Mouse (Mus musculus) stomach, embryonic 14.5 days (tissue): Measurements from ENCODE around the gene H2-K1. TPM values are rescaled to one million over a fixed set of nuclear protein-coding genes. Genes with fewer than 3 reads are reported as not detected.
A peak's percentile ranks its signal among the peaks of the same experiment; 100 is the strongest.

Experiments
- ATAC-seq: fragments of 200-750 bp; cut with Nextera tagmentation; 2 replicates; pipeline ENCODE4 v1.8.0; 2017; ENCODE audit warnings: low read depth, moderate TSS enrichment; ENCODE audit not compliant: insufficient number of reproducible peaks, insufficient read depth, low FRiP score
- H3K27ac ChIP-seq: fragments of 300-500 bp; sonication (generic); 2 replicates; pipeline ENCODE4 v1.5.1; 2014; ENCODE audit warnings: mild to moderate bottlenecking, low read length, moderate library complexity, mixed read lengths
- H3K27me3 ChIP-seq: fragments of 300-500 bp; sonication (generic); 2 replicates; pipeline ENCODE4 v1.6.1; 2014; ENCODE audit warnings: low read length, control low read depth, mixed read lengths; ENCODE audit not compliant: control insufficient read depth, insufficient read depth
- H3K36me3 ChIP-seq: fragments of 300-500 bp; sonication (generic); 2 replicates; pipeline ENCODE4 v1.6.1; 2014; ENCODE audit warnings: mild to moderate bottlenecking, control low read depth, low read length, moderate library complexity, mixed read lengths; ENCODE audit not compliant: control insufficient read depth, insufficient read depth
- H3K4me1 ChIP-seq: fragments of 300-500 bp; sonication (generic); 2 replicates; pipeline ENCODE4 v1.6.1; 2014; ENCODE audit warnings: low read length, control low read depth, mixed read lengths; ENCODE audit not compliant: control insufficient read depth, insufficient read depth
- H3K4me2 ChIP-seq: fragments of 300-500 bp; sonication (generic); replicated peaks from 2 replicates; pipeline ENCODE4 v1.6.1; 2014; ENCODE audit warnings: low read depth, low read length, control low read depth
- H3K4me3 ChIP-seq: fragments of 300-500 bp; sonication (generic); 2 replicates; pipeline ENCODE4 v1.5.1; 2014; ENCODE audit warnings: low read depth, low read length, control low read depth
- H3K9ac ChIP-seq: fragments of 300-500 bp; sonication (generic); replicated peaks from 2 replicates; pipeline ENCODE4 v1.6.1; 2014; ENCODE audit warnings: low read depth, mild to moderate bottlenecking, control low read depth, low read length, moderate library complexity, mixed read lengths
- H3K9me3 ChIP-seq: fragments of 300-500 bp; sonication (generic); 2 replicates; pipeline ENCODE4 v1.6.1; 2016; ENCODE audit warnings: low read depth, low read length, control low read depth; ENCODE audit not compliant: control insufficient read depth
- WGBS: fragments of 180-500 bp; shearing (Covaris S2); extraction: QIAGEN DNeasy Blood & Tissue Kit; methylation state at CpG from one replicate; pipeline ENCODE4 v1.1.7; 2014; 5-methylcytosine and 5-hydroxymethylcytosine counted together
- polyA plus RNA-seq: library from polyadenylated mRNA; unstranded; fragments of >200 nt; fragmentation: Nextera tagmentation; extraction: Ambion mirVana; gene quantifications from 2 replicates; pipeline ENCODE4 v1.2.1, GENCODE M21; 2014

The H2-K1 gene
- polyA plus RNA-seq, 1 experiment from 2014 or later = 38.8 TPM

- 2% methylated on average over 48 of the region's 58 CpGs for WGBS
- H3K4me3 ChIP-seq = peak within 1 kb of the TSS; percentile 90
Observed at GRCm38 (mm10) chr17:34024317-34024821, 24.2 kb upstream of the H2-K1 start, which contains the start of gene Ring1. Ring1 (minus strand) TSS chr17:34024680.

GRCm38 (mm10) chr17:34023678-34024077, 23.5 kb upstream of the H2-K1 start:
- Histone ChIP-seq H3K9ac (0 out of 2 replicates have a peak overlapping the region, but pooled peaks have one; percentile 87), H3K27ac (0 out of 2 replicates have a peak overlapping the region, but pooled peaks have one; percentile 90), H3K9me3 (no peaks in the 10 kb centered on the region), H3K27me3 (no peaks in the 10 kb centered on the region), H3K36me3 (peaks cover 9% of the 10 kb centered on the region), H3K4me3 (peak overlapping the region; percentile 90), H3K4me1 (peaks cover 27% of the 10 kb centered on the region), H3K4me2 (peak overlapping the region; percentile 94)
- no peak for ATAC-seq
- 59% methylated on average over 9 of the region's 9 CpGs for WGBS

More at GRCm38 (mm10) chr17:34024317-34024821, 24.2 kb upstream of the H2-K1 start, which contains the start of gene Ring1:
- Histone ChIP-seq H3K4me2 (peak within 1 kb of the TSS; percentile 94), H3K36me3 (peaks cover 16% of the 10 kb centered on the region), H3K9ac (peak within 1 kb of the TSS; percentile 87), H3K4me1 (peaks cover 27% of the 10 kb centered on the region), H3K9me3 (no peaks in the 10 kb centered on the region), H3K27me3 (no peaks in the 10 kb centered on the region), H3K27ac (peak within 1 kb of the TSS; percentile 90)
- peak; percentile 71 for ATAC-seq

DNA sequence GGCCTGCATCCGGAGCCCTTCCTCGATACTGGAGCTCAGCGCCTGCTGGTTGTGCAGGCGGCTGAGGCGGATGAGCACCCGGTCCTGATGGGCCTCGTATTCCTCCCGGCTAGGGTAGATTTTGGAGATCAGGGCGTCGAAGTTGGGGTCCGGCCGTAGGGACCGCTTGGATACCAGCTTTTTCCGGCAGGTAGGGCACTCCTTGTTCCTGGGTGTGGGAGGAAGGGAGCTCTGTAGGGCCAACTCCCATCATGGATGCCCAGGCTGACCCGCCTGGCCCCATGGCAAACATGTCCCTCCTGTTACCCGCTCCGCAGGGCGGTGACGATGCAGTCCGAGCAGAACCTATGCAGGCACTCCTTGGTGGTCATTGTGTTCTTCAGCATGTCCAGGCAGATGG, 22.8 kb upstream of the H2-K1 start:
- H3K27ac ChIP-seq = no peak overlapping the region
- ATAC-seq = no peak
- no peak overlapping the region for H3K4me2 ChIP-seq
- H3K4me1 ChIP-seq = peaks cover 23% of the 10 kb centered on the region
- H3K9me3 ChIP-seq = no peaks in the 10 kb centered on the region
- no peaks in the 10 kb centered on the region for H3K27me3 ChIP-seq
- 94% methylated on average over 20 of the region's 20 CpGs for WGBS
- no peak overlapping the region for H3K9ac ChIP-seq
- no peak overlapping the region for H3K4me3 ChIP-seq
- peaks cover 5% of the 10 kb centered on the region for H3K36me3 ChIP-seq

DNA sequence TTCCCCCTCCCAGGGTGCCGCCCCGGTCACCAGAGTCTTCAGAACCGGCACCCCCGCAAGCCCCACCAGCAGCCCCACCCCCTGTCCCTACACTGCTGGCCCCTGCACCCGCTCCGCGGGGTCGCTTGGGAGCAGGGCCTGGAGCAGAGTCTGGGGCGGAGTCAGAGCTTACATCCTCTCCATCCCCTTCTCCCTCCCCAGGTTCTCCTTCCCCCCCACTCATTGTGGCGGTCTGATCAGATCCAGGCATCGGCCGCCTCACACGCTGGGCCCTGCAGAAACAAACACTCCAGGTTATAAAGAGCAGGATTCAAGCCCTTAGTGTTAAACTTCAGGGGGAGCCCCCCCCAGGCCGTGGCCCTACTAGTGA, 22.3 kb upstream of the H2-K1 start:
- Histone ChIP-seq H3K4me1 (peaks cover 22% of the 10 kb centered on the region), H3K27ac (no peak overlapping the region), H3K9me3 (no peaks in the 10 kb centered on the region), H3K4me2 (no peak overlapping the region), H3K4me3 (no peak overlapping the region), H3K9ac (no peak overlapping the region), H3K36me3 (peaks cover 5% of the 10 kb centered on the region), H3K27me3 (no peaks in the 10 kb centered on the region)
- 88% methylated on average over 14 of the region's 14 CpGs for WGBS
- ATAC-seq = no peak

- Histone ChIP-seq H3K9ac (no peak overlapping the region; the same call in 1 of the 2 replicates), H3K9me3 (no peaks in the 10 kb centered on the region), H3K4me3 (no peak overlapping the region), H3K27me3 (no peaks in the 10 kb centered on the region), H3K27ac (no peak overlapping the region), H3K36me3 (peaks cover 5% of the 10 kb centered on the region), H3K4me2 (no peak overlapping the region), H3K4me1 (peaks cover 17% of the 10 kb centered on the region)
- ATAC-seq = no peak
- WGBS = 93% methylated on average over 23 of the region's 23 CpGs
Observed at GRCm38 (mm10) chr17:34021539-34022413, 21.6 kb upstream of the H2-K1 start.

DNA sequence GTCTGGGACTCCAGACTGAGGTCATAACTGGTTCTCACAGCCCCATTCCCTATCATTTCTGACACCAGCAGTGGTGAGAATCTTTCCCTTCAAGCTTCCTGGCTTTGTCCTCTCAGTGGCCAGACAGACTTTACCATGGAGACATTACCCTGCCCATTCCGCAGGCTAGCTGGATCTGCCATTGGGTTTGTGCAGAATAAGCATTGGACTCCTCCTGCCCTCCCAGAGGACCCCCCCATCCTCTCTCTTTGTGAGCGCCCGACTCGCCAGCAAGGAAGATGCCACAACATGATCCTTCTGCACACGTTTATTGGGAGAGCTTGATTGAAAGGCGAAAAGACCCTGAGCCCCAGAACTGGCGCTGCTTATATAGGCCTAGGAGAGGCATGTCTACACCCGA, 13.3 kb upstream of the H2-K1 start:
- H3K9me3 ChIP-seq = no peaks in the 10 kb centered on the region
- no peak overlapping the region for H3K4me3 ChIP-seq
- H3K9ac ChIP-seq = no peak overlapping the region
- H3K27me3 ChIP-seq = no peaks in the 10 kb centered on the region
- H3K27ac ChIP-seq = no peak overlapping the region
- 95% methylated on average over 8 of the region's 8 CpGs for WGBS
- no peak overlapping the region for H3K4me2 ChIP-seq
- H3K4me1 ChIP-seq = no peaks in the 10 kb centered on the region
- no peaks in the 10 kb centered on the region for H3K36me3 ChIP-seq
- ATAC-seq = no peak

DNA sequence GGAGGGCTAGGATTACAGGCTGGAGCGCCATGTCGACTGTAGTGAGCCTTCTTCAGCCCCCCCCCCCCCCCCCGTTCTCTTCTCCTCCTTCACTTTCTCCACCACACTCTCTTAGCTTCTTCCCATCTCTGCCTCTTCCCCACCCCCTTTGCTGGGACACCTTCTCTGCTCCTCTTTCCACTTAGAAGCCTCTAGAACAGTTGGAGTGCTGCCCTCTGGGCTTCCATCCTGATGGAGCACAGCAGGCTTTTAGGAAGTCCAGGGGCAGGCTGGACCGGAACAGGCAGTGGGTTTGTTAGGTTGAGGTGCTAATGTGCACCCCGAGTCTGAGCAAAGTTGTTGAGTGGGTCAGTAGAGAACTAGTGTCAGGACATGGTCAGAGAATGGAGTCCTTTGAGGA, 10.0 kb upstream of the H2-K1 start:
- no peak overlapping the region for H3K4me2 ChIP-seq
- no peaks in the 10 kb centered on the region for H3K27me3 ChIP-seq
- ATAC-seq = no peak
- H3K36me3 ChIP-seq = no peaks in the 10 kb centered on the region
- H3K4me1 ChIP-seq = no peaks in the 10 kb centered on the region
- no peak overlapping the region for H3K9ac ChIP-seq
- H3K4me3 ChIP-seq = no peak overlapping the region
- H3K9me3 ChIP-seq = no peaks in the 10 kb centered on the region
- no peak overlapping the region for H3K27ac ChIP-seq
- whole genome bisulfite sequencing = 79% methylated on average over 3 of the region's 5 CpGs

GRCm38 (mm10) chr17:34006570-34006969, 6.4 kb upstream of the H2-K1 start:
- H3K36me3 ChIP-seq = no peaks in the 10 kb centered on the region
- no peak for ATAC-seq
- no peaks in the 10 kb centered on the region for H3K4me1 ChIP-seq
- H3K4me3 ChIP-seq = no peak overlapping the region
- H3K27me3 ChIP-seq = 0 out of 2 replicates have a peak, but pooled peaks cover under 1% of the 10 kb centered on the region
- H3K4me2 ChIP-seq = no peak overlapping the region
- 42% methylated on average over 2 of the region's 2 CpGs for WGBS
- no peak overlapping the region for H3K9ac ChIP-seq
- H3K27ac ChIP-seq = no peak overlapping the region
- no peaks in the 10 kb centered on the region for H3K9me3 ChIP-seq
